Mouse (Mus musculus) kidney, postnatal 0 days (tissue): ENCODE results near the gene Iqck. TPM values are rescaled to one million over a fixed set of nuclear protein-coding genes. Genes with fewer than 3 reads are reported as not detected.
A peak's percentile ranks its signal among the peaks of the same experiment; 100 is the strongest.

Experiments
- ATAC-seq: fragments of 200-750 bp; cut with Nextera tagmentation; replicated peaks from 2 replicates; pipeline ENCODE4 v1.8.0; 2017; ENCODE audit warnings: low read depth, moderate number of reproducible peaks, moderate TSS enrichment, moderate library complexity; ENCODE audit not compliant: low FRiP score
- DNase-seq: peaks from one replicate; pipeline ENCODE4 v3.0.0-alpha.2; 2016; ENCODE audit warnings: low spot score
- H3K27ac ChIP-seq: fragments of 300-500 bp; sonication (generic); 2 replicates; pipeline ENCODE4 v1.5.1; 2014; ENCODE audit warnings: mild to moderate bottlenecking
- H3K27me3 ChIP-seq: fragments of 300-500 bp; sonication (generic); 2 replicates; pipeline ENCODE4 v1.6.1; 2014; ENCODE audit warnings: low read length, mixed read lengths; ENCODE audit not compliant: insufficient read depth
- H3K36me3 ChIP-seq: fragments of 300-500 bp; sonication (generic); 2 replicates; pipeline ENCODE4 v1.6.1; 2014; ENCODE audit warnings: low read length, mixed read lengths; ENCODE audit not compliant: insufficient read depth
- H3K4me1 ChIP-seq: fragments of 300-500 bp; sonication (generic); replicated peaks from 2 replicates; pipeline ENCODE4 v1.6.1; 2014; ENCODE audit warnings: antibody characterized with exemption, low read length, mixed read lengths; ENCODE audit not compliant: insufficient read depth
- H3K4me2 ChIP-seq: fragments of 300-500 bp; sonication (generic); 2 replicates; pipeline ENCODE4 v1.6.1; 2014; ENCODE audit warnings: mild to moderate bottlenecking, low read length, moderate library complexity, mixed read lengths
- H3K4me3 ChIP-seq: fragments of 300-500 bp; sonication (generic); replicated peaks from 2 replicates; pipeline ENCODE4 v1.5.1; 2014; ENCODE audit warnings: low read depth, low read length
- H3K9ac ChIP-seq: fragments of 300-500 bp; sonication (generic); 2 replicates; pipeline ENCODE4 v1.6.1; 2014; ENCODE audit warnings: low read depth, low read length
- H3K9me3 ChIP-seq: fragments of 300-500 bp; sonication (generic); replicated peaks from 2 replicates; pipeline ENCODE4 v1.6.1; 2016; ENCODE audit warnings: low read length, inconsistent platforms, mixed read lengths
- CTCF ChIP-seq: IDR thresholded peaks from 2 replicates; pipeline ENCODE4 v1.5.1; 2016; ENCODE audit warnings: antibody characterized with exemption, low read depth, mild to moderate bottlenecking, moderate library complexity
- WGBS: fragments of 180-500 bp; shearing (Covaris S2); extraction: QIAGEN DNeasy Blood & Tissue Kit; methylation state at CpG from one replicate; pipeline ENCODE4 v1.1.7; 2014; 5-methylcytosine and 5-hydroxymethylcytosine counted together
- polyA plus RNA-seq: library from polyadenylated mRNA; unstranded; fragments of >200 nt; fragmentation: Nextera tagmentation; extraction: Ambion mirVana; gene quantifications from 2 replicates; pipeline ENCODE4 v1.2.1, GENCODE M21; 2015

Gene Iqck
- polyA plus RNA-seq, 1 experiment from 2014 or later: 2.9 TPM

DNA sequence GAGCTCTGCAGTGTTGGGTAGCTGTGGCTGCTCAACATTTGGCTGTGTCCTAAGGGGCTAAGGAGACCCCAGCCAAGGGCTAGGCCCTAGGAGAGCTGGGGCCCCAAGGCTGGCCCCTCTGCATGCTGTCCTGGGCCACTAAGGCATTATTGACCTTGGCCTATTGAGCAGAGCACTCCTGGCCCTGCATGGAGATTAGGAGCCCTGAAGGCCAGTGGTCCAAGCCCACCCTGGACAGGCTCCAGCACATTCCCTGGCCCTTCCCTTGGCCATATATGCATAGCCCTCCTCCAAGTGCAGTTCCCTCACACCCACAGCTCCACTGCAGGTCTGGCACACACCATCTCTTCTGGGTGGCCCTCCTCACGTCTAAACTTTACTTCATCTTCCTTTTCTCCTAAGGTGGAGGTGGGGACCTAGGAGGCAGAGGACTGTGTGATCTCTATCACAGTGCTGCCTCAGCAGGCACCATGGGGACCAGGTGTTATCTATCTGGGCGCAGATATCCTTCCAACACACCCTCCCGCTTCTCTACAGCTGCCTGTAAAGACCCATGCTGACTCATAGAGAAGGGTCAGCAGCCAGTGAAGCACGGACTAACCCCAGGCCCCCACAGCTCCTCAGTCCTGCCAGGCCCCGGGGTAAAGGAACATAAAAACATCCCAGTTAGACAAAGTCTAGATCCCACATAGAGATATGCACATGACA lies 5.9 kb upstream of the Iqck start:
- Histone ChIP-seq H3K36me3 (peaks cover 59% of the 10 kb centered on the region), H3K27ac (peak overlapping the region; percentile 62), H3K9ac (no peak overlapping the region), H3K4me1 (peaks cover 12% of the 10 kb centered on the region; the same call in 1 of the 2 replicates), H3K27me3 (no peaks in the 10 kb centered on the region), H3K4me3 (no peak overlapping the region), H3K4me2 (no peak overlapping the region), H3K9me3 (no peaks in the 10 kb centered on the region)
- WGBS: 68% methylated on average over 5 of the region's 5 CpGs
- DNase-seq: no peak
- TF ChIP-seq CTCF: no peak
- ATAC-seq: no peak

GRCm38 (mm10) chr7:118850676-118851290 lies 4.8 kb upstream of the Iqck start:
- H3K27ac ChIP-seq: no peak overlapping the region
- H3K27me3 ChIP-seq: no peaks in the 10 kb centered on the region
- DNase-seq (no peak), ATAC-seq (no peak)
- WGBS: 66% methylated on average over 9 of the region's 9 CpGs
- peaks cover 12% of the 10 kb centered on the region; the same call in 1 of the 2 replicates for H3K4me1 ChIP-seq
- H3K4me2 ChIP-seq: no peak overlapping the region
- H3K9ac ChIP-seq: no peak overlapping the region
- H3K4me3 ChIP-seq: no peak overlapping the region
- peaks cover 49% of the 10 kb centered on the region for H3K36me3 ChIP-seq
- H3K9me3 ChIP-seq: no peaks in the 10 kb centered on the region
- no peak for TF ChIP-seq CTCF

DNA sequence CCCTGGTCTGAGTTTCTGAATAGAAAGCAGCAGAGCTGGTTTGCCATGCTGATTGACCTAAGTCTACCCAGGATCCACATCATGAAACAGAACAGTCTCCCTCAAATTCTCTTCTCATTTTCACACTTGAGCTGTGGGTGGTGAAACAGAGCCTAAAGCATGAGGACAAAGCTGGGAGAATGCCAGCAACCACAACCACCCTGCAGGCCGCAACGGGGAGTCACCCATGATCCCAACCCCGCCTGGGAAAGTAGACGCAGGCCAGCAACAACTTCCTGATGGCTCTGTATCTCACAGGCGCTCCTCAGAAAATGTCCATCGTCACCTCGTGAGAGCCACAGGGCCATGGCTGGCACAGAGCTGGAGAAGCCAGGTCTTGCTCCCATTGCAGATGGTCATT lies 4.0 kb upstream of the Iqck start:
- DNase-seq (no peak), ATAC-seq (no peak)
- H3K4me1 ChIP-seq: peaks cover 12% of the 10 kb centered on the region; the same call in 1 of the 2 replicates
- H3K4me3 ChIP-seq: no peak overlapping the region
- 78% methylated on average over 7 of the region's 7 CpGs for WGBS
- H3K4me2 ChIP-seq: no peak overlapping the region
- peaks cover 42% of the 10 kb centered on the region for H3K36me3 ChIP-seq
- H3K9me3 ChIP-seq: no peaks in the 10 kb centered on the region
- H3K27me3 ChIP-seq: no peaks in the 10 kb centered on the region
- no peak overlapping the region for H3K27ac ChIP-seq
- no peak for TF ChIP-seq CTCF
- H3K9ac ChIP-seq: no peak overlapping the region

DNA sequence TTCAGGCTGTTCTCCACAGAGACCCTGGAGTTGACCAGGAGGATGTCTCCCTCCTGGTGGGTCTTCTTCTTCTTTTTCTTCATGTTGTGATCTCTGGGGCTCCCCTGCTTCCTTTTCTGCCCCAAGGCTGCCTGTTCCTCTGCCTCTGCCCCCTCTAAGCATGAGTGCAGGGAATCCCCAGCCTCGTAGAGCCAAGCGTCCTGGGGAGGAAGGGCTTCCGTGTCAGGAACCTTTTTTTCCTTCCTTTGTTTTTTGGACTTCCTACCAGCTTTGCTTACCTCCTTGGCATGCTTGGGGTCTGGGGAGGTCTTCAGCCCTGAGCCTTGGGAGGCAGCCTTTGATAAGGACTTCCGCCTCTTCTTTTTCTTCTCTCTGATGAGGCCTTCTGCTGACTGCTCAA lies 2.9 kb upstream of the Iqck start:
- H3K4me2 ChIP-seq: no peak overlapping the region
- no peaks in the 10 kb centered on the region for H3K27me3 ChIP-seq
- no peak overlapping the region for H3K9ac ChIP-seq
- H3K27ac ChIP-seq: no peak overlapping the region
- H3K9me3 ChIP-seq: no peaks in the 10 kb centered on the region
- ATAC-seq (no peak), DNase-seq (no peak)
- peaks cover 37% of the 10 kb centered on the region for H3K36me3 ChIP-seq
- no peak overlapping the region for H3K4me3 ChIP-seq
- TF ChIP-seq CTCF: no peak
- peaks cover 12% of the 10 kb centered on the region; the same call in 1 of the 2 replicates for H3K4me1 ChIP-seq
- 83% methylated on average over 4 of the region's 4 CpGs for WGBS

- Histone ChIP-seq H3K9me3 (no peaks in the 10 kb centered on the region), H3K4me1 (peaks cover 12% of the 10 kb centered on the region; the same call in 1 of the 2 replicates), H3K36me3 (peaks cover 23% of the 10 kb centered on the region), H3K27ac (0 out of 2 replicates have a peak overlapping the region, but pooled peaks have one; percentile 77), H3K4me3 (peak overlapping the region; percentile 91), H3K9ac (peak overlapping the region; percentile 75; the same call in 1 of the 2 replicates), H3K4me2 (peak overlapping the region; percentile 90), H3K27me3 (no peaks in the 10 kb centered on the region)
- TF ChIP-seq CTCF: no peak
- 17% methylated on average over 3 of the region's 3 CpGs for WGBS
- ATAC-seq: no peak
- DNase-seq: no peak
These were observed 946 bp upstream of the Iqck start for GRCm38 (mm10) chr7:118854606-118855005.

DNA sequence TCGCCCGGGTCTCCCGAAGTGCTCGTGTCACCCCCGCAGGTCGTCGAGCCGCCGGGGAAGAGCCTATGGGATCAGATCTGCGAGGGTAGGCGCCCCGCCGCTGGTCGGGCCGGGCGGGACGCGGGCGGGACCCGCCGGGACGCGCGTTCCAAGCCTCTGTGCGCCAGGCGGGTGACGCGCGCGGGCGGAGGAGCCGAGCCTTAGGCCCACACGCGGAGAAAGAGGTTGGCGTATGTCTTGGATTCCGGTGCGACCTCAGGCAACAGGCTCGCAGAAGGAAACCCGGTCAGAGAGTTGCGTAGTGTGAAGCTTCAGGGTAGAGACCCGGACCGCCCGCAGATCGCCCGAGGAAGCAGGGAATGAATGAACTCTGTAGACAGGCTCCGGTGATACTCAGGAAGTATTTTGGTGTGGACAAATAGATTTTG lies 339 bp downstream of the Iqck start, which contains the start of gene Knop1:
Gene Knop1 (minus strand): TSS at position 378 of the 428 bp plus-strand sequence.
- H3K9ac ChIP-seq: peak within 1 kb of the TSS; percentile 75
- DNase-seq (peak; percentile 44), ATAC-seq (peak; percentile 68; the same call in 1 of the 2 replicates)
- peak within 1 kb of the TSS; percentile 91 for H3K4me3 ChIP-seq
- TF ChIP-seq CTCF: no peak
- WGBS: under 1% methylated on average over 46 of the region's 46 CpGs
- H3K9me3 ChIP-seq: no peaks in the 10 kb centered on the region
- H3K4me2 ChIP-seq: peak within 1 kb of the TSS; percentile 90
- peaks cover 15% of the 10 kb centered on the region; the same call in 1 of the 2 replicates for H3K36me3 ChIP-seq
- peak within 1 kb of the TSS; percentile 77 for H3K27ac ChIP-seq
- H3K4me1 ChIP-seq: 0 out of 2 replicates have a peak, but pooled peaks cover 4% of the 10 kb centered on the region
- H3K27me3 ChIP-seq: no peaks in the 10 kb centered on the region
